Mouse (Mus musculus): Measurements from ENCODE around the gene Vmn2r1. TPM values are rescaled to one million over a fixed set of nuclear protein-coding genes. Genes with fewer than 3 reads are reported as not detected.

Vmn2r1 gene
- polyA plus RNA-seq (2012; rRNA removed) = 0.22 and 0.24 TPM in 2 replicates
- polyA plus RNA-seq (2014; fragmentation: Nextera tagmentation; extraction: Ambion mirVana) = 0.06 and 0.08 TPM in 2 replicates

DNA sequence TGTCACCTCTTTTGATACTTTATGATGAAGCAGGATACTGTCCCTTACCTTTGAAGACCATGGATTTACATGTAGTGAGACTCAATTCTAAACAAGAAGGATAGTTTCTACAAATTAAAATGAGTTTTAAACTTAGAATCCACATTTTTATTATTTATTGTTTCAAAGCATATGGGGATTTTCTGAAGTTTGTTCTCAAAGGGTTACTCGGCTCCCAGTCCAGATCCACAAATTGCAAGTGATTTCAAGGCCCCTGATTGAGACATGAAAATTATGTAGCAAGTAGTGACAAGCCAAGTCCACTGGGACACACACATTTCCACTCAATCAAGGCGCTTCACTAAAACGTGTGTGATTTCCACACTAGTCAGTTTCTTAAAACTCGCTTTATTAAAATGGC is at the start of gene Vmn2r1:
Gene Vmn2r1, plus strand, starts transcription at position 301 of the 400 bp plus-strand sequence.
- no peaks in the 10 kb centered on the region for H3K36me3 ChIP-seq (ENCODE audit: control insufficient read depth, insufficient read depth, low read length)
- no peak for ATAC-seq (ENCODE audit: low FRiP score, low read depth)
- H3K9me3 ChIP-seq (ENCODE audit: control insufficient read depth, low read length) = no peaks in the 10 kb centered on the region
- H3K4me1 ChIP-seq (ENCODE audit: control insufficient read depth, insufficient read depth, low read length) = no peaks in the 10 kb centered on the region
- no peak for DNase-seq (ENCODE audit: low spot score)
- no peak within 1 kb of the TSS for H3K4me3 ChIP-seq (replicated peaks; ENCODE audit: low read length)
- H3K9ac ChIP-seq (ENCODE audit: low read depth, low read length, severe bottlenecking) = no peak within 1 kb of the TSS
- no peak within 1 kb of the TSS for H3K4me2 ChIP-seq (replicated peaks; ENCODE audit: low read depth, low read length, severe bottlenecking)
- no peak within 1 kb of the TSS for H3K27ac ChIP-seq (replicated peaks; ENCODE audit: low read depth, low read length)
- no peak for TF ChIP-seq POLR2A (IDR thresholded peaks at IDR 0.05; ENCODE audit: borderline replicate concordance, extremely low read depth, insufficient read depth, insufficient read length)
- no peaks in the 10 kb centered on the region for H3K27me3 ChIP-seq (ENCODE audit: control insufficient read depth, insufficient read depth, low read length)
- WGBS = 74% methylated on average over 4 of the region's 4 CpGs

DNA sequence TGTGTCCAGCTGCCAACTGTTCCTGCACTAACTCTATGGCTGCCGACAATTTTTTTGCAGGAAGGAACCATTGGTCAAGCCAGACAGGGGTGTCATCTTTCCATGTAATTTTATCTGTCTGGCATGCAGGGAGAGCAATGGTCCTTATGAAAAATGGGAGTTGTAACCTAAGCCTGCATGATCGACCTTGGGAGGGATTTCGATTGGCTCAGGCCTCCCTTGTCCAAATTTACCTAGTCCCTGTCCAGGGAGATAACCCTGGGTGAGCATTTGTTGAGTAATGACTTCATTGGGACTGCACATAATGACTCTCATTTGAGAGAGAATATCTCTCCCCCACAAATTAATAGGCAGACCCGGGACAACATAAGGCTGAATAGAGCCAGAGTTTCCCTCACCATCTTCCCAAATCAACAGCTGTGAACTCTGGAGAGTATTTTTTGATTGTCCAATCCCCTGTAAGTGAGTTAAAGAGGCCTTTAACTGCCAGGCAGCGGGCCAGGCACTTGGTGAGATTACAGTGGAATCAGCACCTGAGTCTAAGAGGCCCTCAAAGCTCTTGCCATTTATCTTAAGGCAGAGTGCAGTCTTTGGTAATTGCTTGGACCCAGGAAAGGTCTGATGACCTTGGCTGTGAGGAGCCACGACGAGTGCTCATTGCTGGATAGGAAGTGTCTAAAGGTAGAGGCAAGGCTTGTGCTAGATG is 43.1 kb upstream of the Vmn2r1 start:
- TF ChIP-seq POLR2A (IDR thresholded peaks at IDR 0.05; ENCODE audit: borderline replicate concordance, extremely low read depth, insufficient read depth, insufficient read length) = no peak
- whole genome bisulfite sequencing = 80% methylated on average over 7 of the region's 7 CpGs
- H3K4me1 ChIP-seq (ENCODE audit: control insufficient read depth, insufficient read depth, low read length) = no peaks in the 10 kb centered on the region
- no peak overlapping the region for H3K9ac ChIP-seq (ENCODE audit: low read depth, low read length, severe bottlenecking)
- H3K27me3 ChIP-seq (ENCODE audit: control insufficient read depth, insufficient read depth, low read length) = no peaks in the 10 kb centered on the region
- ATAC-seq (ENCODE audit: low FRiP score, low read depth) = no peak
- H3K9me3 ChIP-seq (ENCODE audit: control insufficient read depth, low read length) = no peaks in the 10 kb centered on the region
- no peak overlapping the region for H3K4me2 ChIP-seq (replicated peaks; ENCODE audit: low read depth, low read length, severe bottlenecking)
- no peaks in the 10 kb centered on the region for H3K36me3 ChIP-seq (ENCODE audit: control insufficient read depth, insufficient read depth, low read length)
- DNase-seq (ENCODE audit: low spot score) = no peak
- H3K4me3 ChIP-seq (replicated peaks; ENCODE audit: low read length) = no peak overlapping the region
- no peak overlapping the region for H3K27ac ChIP-seq (replicated peaks; ENCODE audit: low read depth, low read length)

DNA sequence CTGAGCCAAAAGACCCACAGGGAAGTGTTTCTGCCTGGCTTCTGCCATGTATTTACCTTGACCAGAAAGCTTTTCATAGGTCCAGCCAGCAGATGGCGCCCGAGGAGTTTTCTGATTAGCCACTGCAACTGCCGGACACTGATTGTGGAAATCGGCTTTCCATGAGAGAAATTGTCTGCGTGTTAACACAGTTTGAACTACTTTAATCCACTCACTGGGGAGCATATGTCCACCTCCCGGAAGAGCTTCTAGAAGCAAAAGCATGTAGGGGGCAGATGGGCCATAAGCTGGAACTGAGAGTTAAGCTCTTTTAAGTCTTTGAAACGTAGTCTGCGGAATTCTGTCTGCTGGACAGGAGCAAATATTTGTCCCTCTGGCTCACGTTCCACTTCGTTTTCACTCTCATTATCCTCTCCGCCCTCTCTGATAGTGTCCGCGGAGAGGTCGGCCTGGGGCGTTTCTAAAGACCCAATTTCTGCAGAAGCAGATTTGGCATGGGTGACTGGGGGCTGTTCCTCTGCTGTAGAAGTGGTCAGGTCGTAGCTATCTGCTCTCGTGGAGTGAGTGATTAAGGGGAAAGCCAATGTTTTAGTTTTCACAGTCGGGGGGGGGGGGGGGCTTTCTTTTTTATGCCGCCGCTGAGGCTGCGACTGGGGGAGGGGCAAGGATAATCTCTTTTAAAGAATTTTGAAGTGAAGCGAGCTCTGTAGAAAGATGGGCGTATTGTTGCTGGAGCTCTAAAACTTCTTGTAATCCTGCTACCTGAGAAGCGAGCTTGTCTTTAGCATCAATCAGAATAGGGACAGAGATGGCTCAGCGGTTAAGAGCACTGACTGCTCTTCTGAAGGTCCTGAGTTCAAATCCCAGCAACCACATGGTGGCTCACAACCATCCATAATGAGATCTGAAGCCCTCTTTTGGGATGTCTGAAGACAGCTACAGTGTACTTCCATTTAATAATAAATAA is 41.2 kb upstream of the Vmn2r1 start:
- TF ChIP-seq POLR2A (IDR thresholded peaks at IDR 0.05; ENCODE audit: borderline replicate concordance, extremely low read depth, insufficient read depth, insufficient read length) = no peak
- WGBS = 15% methylated on average over 25 of the region's 25 CpGs
- H3K4me1 ChIP-seq (ENCODE audit: control insufficient read depth, insufficient read depth, low read length) = no peaks in the 10 kb centered on the region
- no peaks in the 10 kb centered on the region for H3K36me3 ChIP-seq (ENCODE audit: control insufficient read depth, insufficient read depth, low read length)
- no peak overlapping the region for H3K27ac ChIP-seq (replicated peaks; ENCODE audit: low read depth, low read length)
- H3K4me3 ChIP-seq (replicated peaks; ENCODE audit: low read length) = peak overlapping the region; percentile 35
- H3K9me3 ChIP-seq (ENCODE audit: control insufficient read depth, low read length) = no peaks in the 10 kb centered on the region
- DNase-seq (ENCODE audit: low spot score) (peak; percentile 92), ATAC-seq (ENCODE audit: low FRiP score, low read depth) (peak; percentile 83)
- H3K4me2 ChIP-seq (replicated peaks; ENCODE audit: low read depth, low read length, severe bottlenecking) = peak overlapping the region; percentile 59
- H3K27me3 ChIP-seq (ENCODE audit: control insufficient read depth, insufficient read depth, low read length) = no peaks in the 10 kb centered on the region
- peak overlapping the region; percentile 52 for H3K9ac ChIP-seq (ENCODE audit: low read depth, low read length, severe bottlenecking)

DNA sequence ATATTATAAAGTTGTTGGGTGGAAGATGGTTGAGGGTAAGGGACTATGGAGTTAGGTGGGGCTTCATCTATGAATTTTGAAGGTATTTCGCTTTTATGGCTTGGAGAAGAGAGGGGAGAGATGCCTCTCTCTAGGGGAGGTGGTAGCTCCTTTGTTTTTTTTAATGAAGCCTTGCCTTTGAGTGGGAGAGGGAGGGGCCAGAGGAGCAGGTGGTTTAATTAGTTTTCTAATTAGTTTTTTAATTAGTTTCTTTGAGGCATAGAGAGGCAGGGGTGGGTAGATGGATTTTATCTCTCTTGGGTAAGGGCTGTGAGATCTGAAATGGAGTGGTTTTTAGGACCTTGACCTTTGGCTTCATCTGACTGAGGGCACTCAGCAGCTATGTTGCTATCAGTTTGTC is 31.4 kb downstream of the Vmn2r1 start:
- no peak overlapping the region for H3K27ac ChIP-seq (replicated peaks; ENCODE audit: low read depth, low read length)
- WGBS = 82% methylated on average over 1 of the region's 1 CpGs
- H3K4me3 ChIP-seq (replicated peaks; ENCODE audit: low read length) = no peak overlapping the region
- H3K4me1 ChIP-seq (ENCODE audit: control insufficient read depth, insufficient read depth, low read length) = no peaks in the 10 kb centered on the region
- no peak overlapping the region for H3K4me2 ChIP-seq (replicated peaks; ENCODE audit: low read depth, low read length, severe bottlenecking)
- no peaks in the 10 kb centered on the region for H3K27me3 ChIP-seq (ENCODE audit: control insufficient read depth, insufficient read depth, low read length)
- ATAC-seq (ENCODE audit: low FRiP score, low read depth) (no peak), DNase-seq (ENCODE audit: low spot score) (no peak)
- no peaks in the 10 kb centered on the region for H3K9me3 ChIP-seq (ENCODE audit: control insufficient read depth, low read length)
- H3K9ac ChIP-seq (ENCODE audit: low read depth, low read length, severe bottlenecking) = no peak overlapping the region
- no peaks in the 10 kb centered on the region for H3K36me3 ChIP-seq (ENCODE audit: control insufficient read depth, insufficient read depth, low read length)
- TF ChIP-seq POLR2A (IDR thresholded peaks at IDR 0.05; ENCODE audit: borderline replicate concordance, extremely low read depth, insufficient read depth, insufficient read length) = no peak

DNA sequence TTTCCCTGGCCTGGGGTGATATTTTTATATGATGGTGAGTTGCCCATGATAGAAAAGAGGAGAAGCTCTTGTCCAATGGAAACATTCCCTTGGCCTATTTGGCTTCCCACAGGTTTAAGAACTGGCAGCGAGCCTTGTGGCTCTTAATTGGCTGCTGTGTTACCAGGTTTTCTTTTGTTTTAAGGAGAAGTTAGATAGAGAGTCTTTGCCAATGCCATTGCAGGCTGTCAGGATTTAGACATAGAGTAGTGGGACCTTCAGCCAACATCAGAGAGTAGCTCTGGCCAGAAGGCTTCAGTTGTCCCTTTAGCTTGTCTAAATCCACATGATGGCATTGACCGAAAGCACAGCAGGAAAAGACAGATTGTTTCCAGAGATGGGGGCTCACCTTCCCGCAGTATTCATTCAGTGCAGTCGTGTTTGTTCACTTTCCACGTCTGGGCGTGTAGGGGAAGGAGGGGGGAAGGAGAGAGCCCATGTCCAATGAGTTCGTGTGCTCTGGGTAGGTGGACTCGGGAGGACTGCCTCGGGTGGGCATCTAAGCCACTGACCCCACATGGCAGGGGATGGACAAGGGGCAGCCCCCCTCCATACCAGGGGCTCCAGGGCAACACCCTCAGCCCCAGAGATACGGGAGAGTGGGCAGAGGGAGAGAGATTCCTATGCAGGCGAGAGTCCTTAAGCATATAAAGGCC is 32.2 kb downstream of the Vmn2r1 start:
- WGBS = 86% methylated on average over 11 of the region's 11 CpGs
- TF ChIP-seq POLR2A (IDR thresholded peaks at IDR 0.05; ENCODE audit: borderline replicate concordance, extremely low read depth, insufficient read depth, insufficient read length) = no peak
- no peak overlapping the region for H3K4me2 ChIP-seq (replicated peaks; ENCODE audit: low read depth, low read length, severe bottlenecking)
- H3K4me1 ChIP-seq (ENCODE audit: control insufficient read depth, insufficient read depth, low read length) = no peaks in the 10 kb centered on the region
- H3K9me3 ChIP-seq (ENCODE audit: control insufficient read depth, low read length) = no peaks in the 10 kb centered on the region
- no peaks in the 10 kb centered on the region for H3K36me3 ChIP-seq (ENCODE audit: control insufficient read depth, insufficient read depth, low read length)
- DNase-seq (ENCODE audit: low spot score) (no peak), ATAC-seq (ENCODE audit: low FRiP score, low read depth) (no peak)
- no peak overlapping the region for H3K9ac ChIP-seq (ENCODE audit: low read depth, low read length, severe bottlenecking)
- no peak overlapping the region for H3K4me3 ChIP-seq (replicated peaks; ENCODE audit: low read length)
- no peaks in the 10 kb centered on the region for H3K27me3 ChIP-seq (ENCODE audit: control insufficient read depth, insufficient read depth, low read length)
- H3K27ac ChIP-seq (replicated peaks; ENCODE audit: low read depth, low read length) = no peak overlapping the region
